Mouse (Mus musculus) erythroblast, embryonic 14.5 days (primary cell): ENCODE data around the gene Prkce. TPM values are rescaled to one million over a fixed set of nuclear protein-coding genes. Genes with fewer than 3 reads are reported as not detected.

Source experiments
- H3K27me3 ChIP-seq: 2 replicates; pipeline ENCODE4 v1.6.1; 2012; ENCODE audit warnings: inconsistent platforms; ENCODE audit not compliant: control insufficient read depth
- H3K36me3 ChIP-seq: 2 replicates; pipeline ENCODE4 v1.6.1; 2012; ENCODE audit warnings: mild to moderate bottlenecking, inconsistent platforms; ENCODE audit not compliant: control insufficient read depth
- H3K4me1 ChIP-seq: 2 replicates; pipeline ENCODE4 v1.6.1; 2012; ENCODE audit warnings: inconsistent platforms; ENCODE audit not compliant: control insufficient read depth
- H3K4me3 ChIP-seq: replicated peaks from 2 replicates; pipeline ENCODE3; 2012; ENCODE audit warnings: moderate library complexity, mild to moderate bottlenecking, inconsistent platforms
- H3K9me3 ChIP-seq: 2 replicates; pipeline ENCODE4 v1.6.1; 2012; ENCODE audit warnings: low read length, inconsistent platforms, mixed read lengths; ENCODE audit not compliant: control insufficient read depth
- GATA1 ChIP-seq: IDR thresholded peaks from 2 replicates; pipeline ENCODE4 v1.6.1; 2012; ENCODE audit warnings: low read length, inconsistent platforms, mixed read lengths
- TAL1 ChIP-seq: IDR thresholded peaks from 3 replicates; pipeline ENCODE4 v1.6.1; 2012; ENCODE audit warnings: low read length, inconsistent platforms, mixed read lengths
- polyA plus RNA-seq: library from polyadenylated mRNA; stranded (reverse); fragments of >175 nt; gene quantifications from 2 replicates; pipeline ENCODE4 v1.2.3, GENCODE M21; 2012

Gene Prkce
- polyA plus RNA-seq, 1 experiment, result 0.04 TPM

- H3K9me3 ChIP-seq, result no peaks in the 10 kb centered on the region
- H3K27me3 ChIP-seq, result no peaks in the 10 kb centered on the region
- peaks cover 5% of the 10 kb centered on the region for H3K4me1 ChIP-seq
- H3K4me3 ChIP-seq, result no peak overlapping the region
- no peaks in the 10 kb centered on the region for H3K36me3 ChIP-seq
- no peak for TF ChIP-seq GATA1
- TF ChIP-seq TAL1, result no peak
Measured at GRCm38 (mm10) chr17:86383699-86384572, 216.4 kb downstream of the Prkce start.

- TF ChIP-seq GATA1 (no peak), TAL1 (no peak)
Measured at GRCm38 (mm10) chr17:86392475-86392874, 224.9 kb downstream of the Prkce start.

GRCm38 (mm10) chr17:86393191-86393590 is 225.6 kb downstream of the Prkce start:
- no peak for TF ChIP-seq GATA1
- TF ChIP-seq TAL1, result no peak
- no peaks in the 10 kb centered on the region for H3K4me1 ChIP-seq
- no peaks in the 10 kb centered on the region for H3K27me3 ChIP-seq
- no peak overlapping the region for H3K4me3 ChIP-seq
- no peaks in the 10 kb centered on the region for H3K36me3 ChIP-seq
- H3K9me3 ChIP-seq, result no peaks in the 10 kb centered on the region

More at GRCm38 (mm10) chr17:86392475-86392874, 224.9 kb downstream of the Prkce start:
- H3K4me3 ChIP-seq, result no peak overlapping the region
- H3K36me3 ChIP-seq, result no peaks in the 10 kb centered on the region
- H3K27me3 ChIP-seq, result no peaks in the 10 kb centered on the region
- H3K4me1 ChIP-seq, result no peaks in the 10 kb centered on the region
- H3K9me3 ChIP-seq, result no peaks in the 10 kb centered on the region

- H3K36me3 ChIP-seq, result no peaks in the 10 kb centered on the region
- H3K9me3 ChIP-seq, result no peaks in the 10 kb centered on the region
- no peaks in the 10 kb centered on the region for H3K4me1 ChIP-seq
- H3K4me3 ChIP-seq, result no peak overlapping the region
- no peak for TF ChIP-seq TAL1
- H3K27me3 ChIP-seq, result no peaks in the 10 kb centered on the region
Measured at GRCm38 (mm10) chr17:86397097-86397496, 229.5 kb downstream of the Prkce start.

- no peak for TF ChIP-seq TAL1
- TF ChIP-seq GATA1, result no peak
- no peaks in the 10 kb centered on the region for H3K4me1 ChIP-seq
- H3K36me3 ChIP-seq, result no peaks in the 10 kb centered on the region
- H3K4me3 ChIP-seq, result no peak overlapping the region
- no peaks in the 10 kb centered on the region for H3K27me3 ChIP-seq
- no peaks in the 10 kb centered on the region for H3K9me3 ChIP-seq
Measured at GRCm38 (mm10) chr17:86397647-86398046, 230.1 kb downstream of the Prkce start.

- no peaks in the 10 kb centered on the region for H3K9me3 ChIP-seq
- no peaks in the 10 kb centered on the region for H3K4me1 ChIP-seq
- H3K36me3 ChIP-seq, result no peaks in the 10 kb centered on the region
- TF ChIP-seq GATA1 (no peak), TAL1 (no peak)
- no peaks in the 10 kb centered on the region for H3K27me3 ChIP-seq
- no peak overlapping the region for H3K4me3 ChIP-seq
Measured at GRCm38 (mm10) chr17:86398226-86398625, 230.6 kb downstream of the Prkce start.

- Histone ChIP-seq H3K4me3 (no peak overlapping the region), H3K36me3 (no peaks in the 10 kb centered on the region)
- TF ChIP-seq GATA1 (no peak), TAL1 (no peak)
Measured at GRCm38 (mm10) chr17:86400032-86400431, 232.4 kb downstream of the Prkce start.

GRCm38 (mm10) chr17:86404795-86405501 is 237.4 kb downstream of the Prkce start:
- Histone ChIP-seq H3K9me3 (no peaks in the 10 kb centered on the region), H3K4me3 (no peak overlapping the region)
- TF ChIP-seq GATA1 (no peak), TAL1 (no peak)

More at GRCm38 (mm10) chr17:86400032-86400431, 232.4 kb downstream of the Prkce start:
- no peaks in the 10 kb centered on the region for H3K27me3 ChIP-seq
- no peaks in the 10 kb centered on the region for H3K4me1 ChIP-seq
- H3K9me3 ChIP-seq, result no peaks in the 10 kb centered on the region

GRCm38 (mm10) chr17:86405644-86406043 is 238.1 kb downstream of the Prkce start:
- TF ChIP-seq TAL1 (no peak), GATA1 (no peak)
- Histone ChIP-seq H3K4me3 (no peak overlapping the region), H3K36me3 (no peaks in the 10 kb centered on the region), H3K4me1 (peaks cover 4% of the 10 kb centered on the region), H3K9me3 (no peaks in the 10 kb centered on the region), H3K27me3 (no peaks in the 10 kb centered on the region)

More at GRCm38 (mm10) chr17:86404795-86405501, 237.4 kb downstream of the Prkce start:
- no peaks in the 10 kb centered on the region for H3K36me3 ChIP-seq
- peaks cover 4% of the 10 kb centered on the region for H3K4me1 ChIP-seq
- no peaks in the 10 kb centered on the region for H3K27me3 ChIP-seq
